Mouse (Mus musculus) natural killer cell, adult 2 months (primary cell): ENCODE data around the gene Mcur1.

ENCODE experiments used
- DNase-seq, 2 experiments: peaks; one replicate each; pipeline ENCODE4 v3.0.0; 2022; ENCODE audit warnings: low spot score in 2 of 2

The Mcur1 gene

DNA sequence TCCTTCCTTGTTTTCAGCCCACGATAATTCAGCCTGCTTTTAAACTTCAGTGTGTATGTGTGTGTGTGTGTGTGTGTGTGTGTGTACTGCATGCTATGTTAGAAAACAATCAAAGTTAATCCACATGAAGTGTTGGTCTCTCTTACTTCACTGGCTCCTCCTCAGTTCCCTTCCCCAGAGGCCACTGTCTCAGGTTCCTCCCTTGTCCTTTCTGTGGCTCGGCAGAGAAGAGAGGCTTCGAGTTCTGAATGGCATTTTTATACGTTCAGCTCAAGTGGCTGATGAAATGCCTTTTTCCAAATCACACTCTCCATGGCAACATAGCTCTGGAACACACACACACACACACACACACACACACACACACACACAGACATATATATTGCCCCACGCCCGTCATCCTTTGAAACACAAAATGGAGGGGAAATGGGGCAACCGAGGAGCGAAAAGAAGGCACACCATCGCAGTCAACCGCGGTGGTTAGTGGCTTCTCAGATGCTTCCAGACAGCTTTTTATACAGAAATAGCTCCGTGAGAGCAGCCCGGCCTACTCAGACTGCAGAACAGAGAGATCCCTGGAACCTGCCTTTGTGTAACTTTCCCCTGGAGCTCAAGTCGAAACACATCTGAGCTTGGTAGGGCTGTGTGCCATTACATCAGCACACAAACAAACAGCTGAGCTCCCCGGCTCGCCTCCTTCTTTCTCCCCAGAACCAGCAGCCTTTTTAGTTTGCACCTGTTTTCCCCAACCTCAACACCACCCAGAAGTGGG is 34.4 kb downstream of the Mcur1 start:
- DNase-seq, result no peak

GRCm38 (mm10) chr13:43524491-43525362 is 35.3 kb downstream of the Mcur1 start:
- DNase-seq, result no peak

GRCm38 (mm10) chr13:43523906-43524480 is 36.0 kb downstream of the Mcur1 start:
- DNase-seq, result no peak

- DNase-seq, result no peak
Observed at GRCm38 (mm10) chr13:43521940-43522339, 38.1 kb downstream of the Mcur1 start.

- no peak for DNase-seq
Observed at GRCm38 (mm10) chr13:43519251-43519650, 40.7 kb downstream of the Mcur1 start.

GRCm38 (mm10) chr13:43517371-43517770 is 42.6 kb downstream of the Mcur1 start:
- DNase-seq, result no peak

DNA sequence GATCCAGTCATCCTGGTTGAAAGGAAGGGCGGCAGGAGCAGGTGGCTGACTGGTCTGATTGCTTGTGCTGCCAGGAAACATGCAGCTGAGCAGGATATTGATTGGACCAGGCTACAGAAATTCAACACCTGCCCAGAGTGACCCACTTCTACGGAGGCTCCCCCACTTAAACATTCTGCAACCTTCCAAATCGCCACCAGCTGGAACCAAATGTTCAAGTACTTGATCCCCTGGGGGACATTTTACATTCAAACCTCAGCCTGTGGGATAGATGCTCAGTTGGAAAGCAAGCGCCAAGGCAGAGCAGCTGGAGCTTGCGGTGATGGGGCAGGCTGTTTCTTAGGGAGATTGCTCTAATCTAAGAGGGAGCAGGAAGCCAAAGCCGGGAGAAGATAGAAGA is 43.1 kb downstream of the Mcur1 start:
- DNase-seq, result no peak

- no peak for DNase-seq
Observed at GRCm38 (mm10) chr13:43516119-43516518, 43.9 kb downstream of the Mcur1 start.

GRCm38 (mm10) chr13:43514950-43515358 is 45.0 kb downstream of the Mcur1 start:
- peak in 1 of 2 experiments; percentile 11 for DNase-seq

DNA sequence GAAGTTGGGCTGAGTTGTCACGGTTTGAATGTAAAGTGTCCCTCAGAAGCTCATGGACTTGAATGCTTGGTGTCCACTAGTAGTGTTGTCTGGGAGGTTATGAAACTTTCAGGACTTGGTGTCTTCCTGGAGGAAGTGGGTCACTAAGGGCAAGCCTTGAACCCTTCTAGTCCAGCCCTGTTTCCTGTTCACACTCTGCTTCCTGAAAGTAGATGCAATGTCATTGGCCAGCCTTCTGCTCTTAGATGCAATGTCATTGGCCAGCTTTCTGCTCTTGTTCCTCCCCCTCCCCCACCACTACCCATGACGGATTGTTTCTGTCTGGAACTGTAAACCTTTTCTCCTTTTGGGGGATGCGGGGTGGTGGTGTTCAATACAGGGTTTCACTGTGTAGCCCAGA is 47.3 kb downstream of the Mcur1 start:
- DNase-seq, result no peak

DNA sequence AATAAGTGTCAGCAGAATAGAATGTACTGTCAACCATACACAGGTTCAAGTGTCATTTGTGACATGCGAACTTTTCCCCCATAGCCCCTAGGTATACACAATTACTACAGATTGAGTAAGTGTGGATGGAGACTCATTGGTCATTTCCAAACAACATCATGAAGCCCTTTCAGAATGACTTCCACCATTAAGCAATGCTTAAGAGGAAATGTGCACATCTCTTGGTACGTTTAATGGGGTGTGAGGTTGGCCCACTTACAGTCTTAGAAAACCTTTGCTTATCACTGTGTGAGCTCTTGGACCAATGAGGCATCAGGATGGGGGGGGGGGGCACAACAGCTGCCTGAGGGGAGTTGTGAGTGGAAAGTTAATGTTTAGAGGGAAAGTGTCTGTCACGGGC is 54.2 kb downstream of the Mcur1 start:
- DNase-seq, result no peak

- DNase-seq, result peak in 1 of 2 experiments; percentile 31
Observed at GRCm38 (mm10) chr13:43503395-43503850, 56.6 kb downstream of the Mcur1 start.

DNA sequence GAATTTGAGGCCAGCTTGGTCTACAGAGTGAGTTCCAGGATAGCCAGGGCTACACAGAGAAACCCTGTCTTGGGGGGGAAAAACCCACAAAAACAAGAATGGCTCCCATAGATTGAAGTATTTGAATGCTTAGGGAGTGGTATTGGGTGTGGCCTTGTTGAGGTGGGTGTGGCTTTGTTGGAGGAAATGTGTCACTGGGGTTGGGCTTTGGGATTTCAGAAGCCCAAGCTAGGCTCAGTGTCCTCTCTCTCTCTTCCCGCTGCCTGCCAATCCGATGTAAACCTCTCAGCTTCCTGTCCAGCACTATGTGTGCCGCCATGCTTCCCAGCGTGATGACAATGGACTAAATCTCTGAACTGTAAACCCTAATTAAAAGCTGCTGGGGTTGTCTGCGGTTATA is 58.4 kb downstream of the Mcur1 start:
- no peak for DNase-seq

GRCm38 (mm10) chr13:43500483-43500850 is 59.5 kb downstream of the Mcur1 start:
- no peak for DNase-seq

- DNase-seq, result no peak
Observed at GRCm38 (mm10) chr13:43499731-43500482, 60.1 kb downstream of the Mcur1 start.

- DNase-seq, result no peak
Observed at GRCm38 (mm10) chr13:43498849-43499248, 61.1 kb downstream of the Mcur1 start.

DNA sequence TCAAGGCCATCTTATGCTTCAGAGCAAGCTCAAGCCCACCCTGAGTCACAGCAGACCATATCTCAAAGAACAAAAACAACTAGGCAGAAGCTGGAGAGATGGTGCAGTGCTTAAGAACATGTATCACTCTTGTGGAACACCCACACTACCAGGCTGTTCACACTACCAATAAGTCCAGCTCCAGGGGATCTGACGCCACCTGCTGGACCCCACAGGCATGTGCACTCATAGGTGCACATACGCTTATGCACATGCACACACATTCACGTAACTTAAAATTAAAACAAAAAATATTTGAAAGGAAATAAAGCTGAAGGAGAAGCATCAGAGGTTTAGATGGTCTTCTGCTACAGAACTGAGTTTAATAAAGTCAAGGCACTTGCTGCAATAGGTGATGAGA is 62.2 kb downstream of the Mcur1 start:
- no peak for DNase-seq

- DNase-seq, result no peak
Observed at GRCm38 (mm10) chr13:43496660-43497059, 63.3 kb downstream of the Mcur1 start.

DNA sequence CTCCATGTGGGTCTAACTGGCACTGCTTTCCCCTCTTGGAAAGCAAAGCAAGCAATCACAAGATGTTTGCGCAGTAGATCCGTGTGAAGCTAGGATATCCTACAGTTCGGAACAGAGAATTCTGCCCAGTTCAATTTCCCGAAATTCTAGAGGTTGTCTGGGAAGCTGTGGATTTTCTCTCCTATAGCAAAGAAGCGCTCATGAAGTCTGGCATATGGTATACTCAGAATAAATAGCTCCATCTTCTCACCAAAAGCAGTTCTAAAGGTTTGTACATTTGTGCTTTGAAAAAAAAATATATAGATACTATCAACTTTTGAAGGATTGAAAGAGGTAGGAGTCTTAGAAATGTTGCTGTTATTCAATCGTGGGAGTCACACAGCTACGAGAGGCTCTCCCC is 64.3 kb downstream of the Mcur1 start:
- DNase-seq, result no peak

GRCm38 (mm10) chr13:43493725-43494124 is 66.3 kb downstream of the Mcur1 start:
- no peak for DNase-seq

GRCm38 (mm10) chr13:43493058-43493481 is 66.9 kb downstream of the Mcur1 start:
- DNase-seq, result no peak
